Mouse (Mus musculus) cortical plate, adult 2 months (tissue): ENCODE results near the gene Aldh1a1. TPM values are rescaled to one million over a fixed set of nuclear protein-coding genes. Genes with fewer than 3 reads are reported as not detected.

Source experiments
- H3K27ac ChIP-seq: fragments of 200-500 bp; 2 replicates; pipeline ENCODE4 v1.5.1; 2012; ENCODE audit warnings: low read length, control low read depth, inconsistent platforms; ENCODE audit not compliant: insufficient read depth
- H3K4me1 ChIP-seq: fragments of 200-500 bp; 2 replicates; pipeline ENCODE4 v1.6.1; 2011; ENCODE audit warnings: low read length; ENCODE audit not compliant: control insufficient read depth, insufficient read depth
- H3K4me3 ChIP-seq: fragments of 200-500 bp; 2 replicates; pipeline ENCODE4 v1.5.1; 2011; ENCODE audit warnings: mild to moderate bottlenecking, low read length, control low read depth; ENCODE audit not compliant: insufficient read depth
- CTCF ChIP-seq: fragments of 200-500 bp; IDR thresholded peaks from 2 replicates; pipeline ENCODE4 v1.5.1; 2011; ENCODE audit warnings: mild to moderate bottlenecking, control low read depth, low read length; ENCODE audit not compliant: insufficient read depth; ENCODE audit errors: extremely low read depth
- POLR2A ChIP-seq: fragments of 200-500 bp; IDR thresholded peaks from 2 replicates; pipeline ENCODE4 v1.6.1; 2011; ENCODE audit warnings: mild to moderate bottlenecking, low read length, control low read depth; ENCODE audit not compliant: insufficient read depth; ENCODE audit errors: extremely low read depth
- polyA plus RNA-seq: library from polyadenylated mRNA; depleted of rRNA; stranded (reverse); fragments of >200 nt; gene quantifications from 2 replicates; pipeline ENCODE4 v1.2.3, GENCODE M21; 2012; rRNA removed

The Aldh1a1 gene
- 78.3 and 85.1 TPM in 2 replicates for polyA plus RNA-seq

DNA sequence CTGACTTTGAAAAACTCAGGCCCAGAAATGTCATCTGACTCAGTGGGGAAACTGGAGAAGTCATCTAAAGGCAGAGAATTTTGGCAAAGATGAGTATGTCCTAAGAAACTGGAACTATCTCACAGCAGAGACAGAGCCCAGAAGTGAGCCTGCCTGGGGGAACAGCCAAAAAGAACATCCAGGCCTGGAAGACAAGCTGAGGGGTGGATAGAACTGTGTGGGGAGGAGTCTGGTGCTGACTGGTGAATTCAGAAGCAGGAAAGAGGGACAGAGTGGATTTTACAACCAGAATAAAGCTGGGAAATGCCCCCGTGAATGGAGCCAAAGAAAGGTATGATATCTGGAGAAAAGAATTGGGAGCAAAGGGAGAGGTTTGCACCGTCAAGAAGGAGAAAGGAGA lies at the start of gene Aldh1a1:
Gene Aldh1a1 (plus strand): TSS at position 225 of the 400 bp plus-strand sequence.
- Histone ChIP-seq H3K27ac (0 out of 2 replicates have a peak within 1 kb of the TSS, but pooled peaks have one; percentile 0), H3K4me3 (no peak within 1 kb of the TSS), H3K4me1 (0 out of 2 replicates have a peak, but pooled peaks cover 1% of the 10 kb centered on the region)
- no peak for TF ChIP-seq POLR2A
- no peak for TF ChIP-seq CTCF

GRCm38 (mm10) chr19:20447807-20448206 lies 44.7 kb upstream of the Aldh1a1 start:
- Histone ChIP-seq H3K27ac (no peak overlapping the region), H3K4me3 (no peak overlapping the region), H3K4me1 (no peaks in the 10 kb centered on the region; the same call in 1 of the 2 replicates)
- TF ChIP-seq CTCF, result no peak
- TF ChIP-seq POLR2A, result no peak

GRCm38 (mm10) chr19:20449546-20449945 lies 43.0 kb upstream of the Aldh1a1 start:
- peak; percentile 62; the same call in 1 of the 2 replicates for TF ChIP-seq CTCF
- no peak for TF ChIP-seq POLR2A
- Histone ChIP-seq H3K27ac (no peak overlapping the region), H3K4me3 (no peak overlapping the region), H3K4me1 (no peaks in the 10 kb centered on the region; the same call in 1 of the 2 replicates)

DNA sequence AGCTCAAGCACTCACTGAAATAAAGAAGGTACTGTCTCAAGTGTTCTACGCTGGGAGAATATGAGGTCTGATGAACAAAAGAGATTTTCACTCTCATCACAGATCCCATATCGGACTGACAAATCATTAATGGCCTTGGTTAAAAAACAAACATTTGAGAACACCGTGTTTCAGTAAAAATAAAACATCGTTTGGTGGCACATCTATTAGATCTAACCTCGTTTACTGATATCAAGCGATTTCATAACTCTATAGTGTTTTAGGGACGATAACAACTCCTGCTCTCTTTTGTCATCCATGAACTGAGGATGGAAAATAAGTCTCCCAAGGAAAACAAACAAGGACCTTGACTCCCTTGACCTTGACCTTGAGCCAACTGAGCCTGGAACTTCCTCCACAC lies 41.5 kb upstream of the Aldh1a1 start:
- H3K4me3 ChIP-seq, result no peak overlapping the region
- no peaks in the 10 kb centered on the region; the same call in 1 of the 2 replicates for H3K4me1 ChIP-seq
- TF ChIP-seq POLR2A, result no peak
- TF ChIP-seq CTCF, result no peak
- no peak overlapping the region for H3K27ac ChIP-seq

- Histone ChIP-seq H3K4me1 (no peaks in the 10 kb centered on the region), H3K4me3 (no peak overlapping the region), H3K27ac (no peak overlapping the region)
- TF ChIP-seq CTCF (no peak), POLR2A (no peak)
Measured at GRCm38 (mm10) chr19:20484497-20484896, 8.0 kb upstream of the Aldh1a1 start.

- Histone ChIP-seq H3K27ac (no peak overlapping the region), H3K4me1 (0 out of 2 replicates have a peak, but pooled peaks cover 1% of the 10 kb centered on the region), H3K4me3 (no peak overlapping the region)
- no peak for TF ChIP-seq CTCF
- no peak for TF ChIP-seq POLR2A
Measured at GRCm38 (mm10) chr19:20491950-20492349, 565 bp upstream of the Aldh1a1 start.

- Histone ChIP-seq H3K27ac (no peak overlapping the region), H3K4me1 (0 out of 2 replicates have a peak, but pooled peaks cover 1% of the 10 kb centered on the region), H3K4me3 (no peak overlapping the region)
- TF ChIP-seq CTCF, result no peak
- no peak for TF ChIP-seq POLR2A
Measured at GRCm38 (mm10) chr19:20496476-20496875, 4.0 kb downstream of the Aldh1a1 start.

GRCm38 (mm10) chr19:20505359-20505758 lies 12.8 kb downstream of the Aldh1a1 start:
- TF ChIP-seq CTCF (no peak), POLR2A (no peak)
- H3K27ac ChIP-seq, result no peak overlapping the region
- H3K4me3 ChIP-seq, result no peak overlapping the region
- H3K4me1 ChIP-seq, result no peaks in the 10 kb centered on the region

DNA sequence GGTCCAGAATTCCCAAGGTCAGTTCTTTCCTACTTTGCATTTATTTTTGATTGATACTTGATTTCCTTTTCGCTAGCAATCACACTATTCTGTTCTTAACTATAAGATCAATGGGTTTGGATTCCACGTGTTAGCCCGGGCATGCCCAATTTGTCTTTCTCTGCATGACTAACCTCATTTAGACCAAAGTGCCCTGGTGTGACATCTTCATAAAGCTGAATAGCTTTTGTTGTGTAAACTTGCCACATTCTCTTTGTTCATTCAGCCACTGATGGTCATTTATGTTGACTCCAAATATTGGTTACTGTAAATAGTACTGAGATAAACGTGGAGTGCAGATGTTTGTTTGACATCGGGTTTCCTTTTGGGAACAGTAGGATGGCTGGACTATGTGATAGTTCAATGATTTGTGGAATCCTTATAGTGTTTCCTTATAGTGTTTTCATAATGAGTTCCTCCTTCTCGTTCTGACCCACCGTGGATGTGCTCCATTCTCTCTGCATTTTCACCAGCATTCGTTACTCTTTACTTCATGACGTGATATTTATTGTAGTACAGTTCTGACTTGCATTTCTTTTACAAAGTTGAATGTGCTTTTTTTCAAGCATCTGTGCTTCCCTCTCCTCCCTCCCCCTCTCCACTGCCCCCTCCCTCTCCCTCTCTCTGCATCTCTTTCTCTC lies 14.6 kb downstream of the Aldh1a1 start:
- H3K4me1 ChIP-seq, result no peaks in the 10 kb centered on the region
- no peak overlapping the region for H3K27ac ChIP-seq
- TF ChIP-seq POLR2A, result no peak
- no peak for TF ChIP-seq CTCF
- H3K4me3 ChIP-seq, result no peak overlapping the region

DNA sequence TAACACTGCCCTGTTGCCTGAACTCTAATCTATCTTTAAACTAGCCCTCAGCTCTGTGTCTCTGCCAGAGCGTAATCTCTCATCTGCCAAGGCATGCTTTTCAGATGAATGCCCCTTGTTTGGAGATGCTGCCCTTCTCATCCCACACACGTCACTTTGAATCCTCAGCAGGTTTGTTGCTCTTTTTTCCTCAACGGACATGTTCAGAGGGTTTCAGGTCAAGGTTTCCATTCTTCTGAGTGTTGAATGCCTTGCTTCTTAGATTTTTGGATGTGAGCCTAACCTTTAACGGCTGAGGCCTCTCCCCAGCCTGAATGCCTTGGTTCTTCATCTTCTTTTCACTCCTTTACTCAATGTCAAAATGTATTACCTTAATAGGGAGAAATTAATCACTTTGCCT lies 16.1 kb downstream of the Aldh1a1 start:
- no peaks in the 10 kb centered on the region for H3K4me1 ChIP-seq
- TF ChIP-seq CTCF, result no peak
- no peak for TF ChIP-seq POLR2A
- H3K27ac ChIP-seq, result no peak overlapping the region
- H3K4me3 ChIP-seq, result no peak overlapping the region
